Mouse (Mus musculus): ENCODE measurements around the gene Dalrd3.
"Not testable (repeated sequence)": the region's sequence is repeated elsewhere in the genome, so short reads cannot be mapped to it uniquely, and the experiment has no call there.

Gene Dalrd3

GRCm38 (mm10) chr9:108573774-108574690 lies 4.3 kb downstream of the Dalrd3 start:
- DNase-seq (ENCODE audit: low spot score in 2 of 2) = peak; percentile 57 to 74

GRCm38 (mm10) chr9:108574921-108575320 lies 5.2 kb downstream of the Dalrd3 start:
- DNase-seq (ENCODE audit: low spot score in 2 of 2) = no peak

- DNase-seq (ENCODE audit: low spot score in 2 of 2) = no peak
These were observed 5.9 kb downstream of the Dalrd3 start for GRCm38 (mm10) chr9:108575321-108576297.

GRCm38 (mm10) chr9:108577025-108577424 lies 7.3 kb downstream of the Dalrd3 start:
- no peak for DNase-seq (ENCODE audit: low spot score in 2 of 2)

GRCm38 (mm10) chr9:108577934-108578544 lies 8.4 kb downstream of the Dalrd3 start:
- DNase-seq (ENCODE audit: low spot score in 2 of 2) = peak in 1 of 2 experiments; percentile 44

- peak; percentile 87 to 93 for DNase-seq (ENCODE audit: low spot score in 2 of 2)
These were observed 9.1 kb downstream of the Dalrd3 start, which contains the start of gene Wdr6 for GRCm38 (mm10) chr9:108578545-108579343. Gene Wdr6, minus strand, starts transcription at chr9:108578739.

GRCm38 (mm10) chr9:108579344-108579690 lies 9.6 kb downstream of the Dalrd3 start:
- DNase-seq (ENCODE audit: low spot score in 2 of 2) = no peak

- no peak for DNase-seq (ENCODE audit: low spot score in 2 of 2)
These were observed 18.0 kb downstream of the Dalrd3 start for GRCm38 (mm10) chr9:108587571-108588180.

- DNase-seq (ENCODE audit: low spot score in 2 of 2) = peak in 1 of 2 experiments; percentile 40
These were observed 19.5 kb downstream of the Dalrd3 start for GRCm38 (mm10) chr9:108589229-108589628.

- DNase-seq (ENCODE audit: low spot score in 2 of 2) = no peak
These were observed 21.8 kb downstream of the Dalrd3 start for GRCm38 (mm10) chr9:108591462-108591861.

GRCm38 (mm10) chr9:108594354-108594753 lies 24.7 kb downstream of the Dalrd3 start:
- DNase-seq (ENCODE audit: low spot score in 2 of 2) = no peak

GRCm38 (mm10) chr9:108596998-108597764 lies 27.5 kb downstream of the Dalrd3 start, which contains the start of gene P4htm:
Gene P4htm, minus strand, starts transcription at chr9:108597667.
- peak; percentile 23 to 48 for DNase-seq (ENCODE audit: low spot score in 2 of 2)

GRCm38 (mm10) chr9:108599021-108599566 lies 29.4 kb downstream of the Dalrd3 start:
- DNase-seq (ENCODE audit: low spot score in 2 of 2) = no peak

- DNase-seq (ENCODE audit: low spot score in 2 of 2) = no peak
These were observed 30.3 kb downstream of the Dalrd3 start for GRCm38 (mm10) chr9:108600011-108600410.

GRCm38 (mm10) chr9:108601986-108602385 lies 32.3 kb downstream of the Dalrd3 start:
- DNase-seq (ENCODE audit: low spot score in 2 of 2) = no peak

GRCm38 (mm10) chr9:108607929-108608328 lies 38.2 kb downstream of the Dalrd3 start:
- DNase-seq (ENCODE audit: low spot score in 2 of 2) = not testable (repeated sequence)

GRCm38 (mm10) chr9:108608889-108609288 lies 39.2 kb downstream of the Dalrd3 start:
- DNase-seq (ENCODE audit: low spot score in 2 of 2) = no peak

GRCm38 (mm10) chr9:108611488-108611887 lies 41.8 kb downstream of the Dalrd3 start:
- no peak for DNase-seq (ENCODE audit: low spot score in 2 of 2)

GRCm38 (mm10) chr9:108617301-108617700 lies 47.6 kb downstream of the Dalrd3 start:
- no peak for DNase-seq (ENCODE audit: low spot score in 2 of 2)
